11 mouse cellular contexts compared by ENCODE assay signal in genomic region chr19:55998454-55999180, GRCm38 (mm10).
DNase-seq lines count a peak whose midpoint lies in the region; ATAC-seq and TF ChIP-seq lines count a peak whose summit lies in the region.
"Had no signal": no experiment of that assay in that cellular context is flagged by ENCODE, and none has a peak within 500 bp of the region (broad histone marks: within the 10 kb centered on the region; RNA-seq: fewer than 3 reads in every experiment).

No protein-coding gene starts in this region.

- no peak overlapping the region for H3K27ac ChIP-seq in cortical plate, adult 2 months (ENCODE audit: insufficient read depth, low read length)
- H3K27ac ChIP-seq in midbrain, embryonic 13.5 days: peak overlapping the region; percentile 35
- H3K27ac ChIP-seq: liver, embryonic 15.5 days; macrophage had no signal

- ATAC-seq in midbrain, embryonic 13.5 days: peak; percentile 68; the same call in 1 of the 2 replicates

- TF ChIP-seq POLR2A in cortical plate, adult 2 months (IDR thresholded peaks at IDR 0.05; ENCODE audit: extremely low read depth, insufficient read depth, low read length): no peak

- no peaks in the 10 kb centered on the region for H3K4me1 ChIP-seq in cortical plate, adult 2 months (ENCODE audit: control insufficient read depth, insufficient read depth, low read length)
- H3K4me1 ChIP-seq in midbrain, embryonic 13.5 days (replicated peaks): peaks cover 22% of the 10 kb centered on the region
- H3K4me1 ChIP-seq: liver, embryonic 15.5 days had no signal

- no peak overlapping the region for H3K4me3 ChIP-seq in cortical plate, adult 2 months (ENCODE audit: insufficient read depth, low read length)
- no peak overlapping the region for H3K4me3 ChIP-seq in midbrain, embryonic 13.5 days (replicated peaks)
- H3K4me3 ChIP-seq: liver, embryonic 15.5 days had no signal

- H3K9ac ChIP-seq in midbrain, embryonic 13.5 days (replicated peaks): no peak overlapping the region
- H3K9ac ChIP-seq: liver, embryonic 15.5 days had no signal

- no peak overlapping the region for H3K4me2 ChIP-seq in midbrain, embryonic 13.5 days (replicated peaks)
- H3K4me2 ChIP-seq: liver, embryonic 15.5 days had no signal

- no peaks in the 10 kb centered on the region for H3K27me3 ChIP-seq in midbrain, embryonic 13.5 days
- H3K27me3 ChIP-seq: liver, embryonic 15.5 days had no signal

- DNase-seq in kidney, adult 11 months: peak; percentile 7
- no peak for DNase-seq in kidney, adult 18-20 months
- peak; percentile 33 for DNase-seq in ES-CJ7 (ENCODE audit: low read depth, low spot score)
- DNase-seq in c-Kit-positive CD71-positive TER-119-positive erythroid progenitor cells, embryonic 14.5 days (ENCODE audit: low spot score): no peak
- no peak for DNase-seq in layer of hippocampus, adult 9-10 months (ENCODE audit: low spot score)
- no peak for DNase-seq in layer of hippocampus, adult 18-20 months (ENCODE audit: low spot score in 2 of 2)
- DNase-seq: heart, postnatal 14 days had no signal

- H3K36me3 ChIP-seq in midbrain, embryonic 13.5 days: no peaks in the 10 kb centered on the region
- H3K36me3 ChIP-seq: liver, embryonic 15.5 days had no signal

- peak; percentile 8; the same call in 1 of the 2 replicates for TF ChIP-seq CTCF in cortical plate, adult 2 months (IDR thresholded peaks at IDR 0.05; ENCODE audit: extremely low read depth, insufficient read depth, low read length)

- no peaks in the 10 kb centered on the region for H3K9me3 ChIP-seq in midbrain, embryonic 13.5 days
- H3K9me3 ChIP-seq: liver, embryonic 15.5 days had no signal

- WGBS in midbrain, embryonic 13.5 days: 63% methylated on average over 15 of the region's 15 CpGs

Comparison
In these comparisons a context has a peak if more than half of its experiments do, and no peak if none do; other contexts are left out.
1. DNase-seq: peak in kidney, adult 11 months (single experiment) and ES-CJ7 (single experiment); none in kidney, adult 18-20 months (single experiment), c-Kit-positive CD71-positive TER-119-positive erythroid progenitor cells, embryonic 14.5 days (single experiment), layer of hippocampus, adult 9-10 months (single experiment) and layer of hippocampus, adult 18-20 months (0 of 2).